Mouse (Mus musculus) stomach, postnatal 0 days (tissue): ENCODE data around the gene Papss2.

ENCODE experiments used
- CTCF ChIP-seq: IDR thresholded peaks from 2 replicates; pipeline ENCODE4 v1.5.1; 2016; ENCODE audit warnings: antibody characterized with exemption, low read depth, mild to moderate bottlenecking, moderate library complexity
- EP300 ChIP-seq: optimal IDR thresholded peaks from 2 replicates; pipeline ENCODE3; 2016; ENCODE audit warnings: antibody characterized with exemption

- TF ChIP-seq CTCF, result no peak
- TF ChIP-seq EP300, result no peak
Observed at GRCm38 (mm10) chr19:32604563-32605252, 9.1 kb downstream of the Papss2 start.
